Mouse (Mus musculus): ENCODE results near the gene Scd4.

The Scd4 gene

DNA sequence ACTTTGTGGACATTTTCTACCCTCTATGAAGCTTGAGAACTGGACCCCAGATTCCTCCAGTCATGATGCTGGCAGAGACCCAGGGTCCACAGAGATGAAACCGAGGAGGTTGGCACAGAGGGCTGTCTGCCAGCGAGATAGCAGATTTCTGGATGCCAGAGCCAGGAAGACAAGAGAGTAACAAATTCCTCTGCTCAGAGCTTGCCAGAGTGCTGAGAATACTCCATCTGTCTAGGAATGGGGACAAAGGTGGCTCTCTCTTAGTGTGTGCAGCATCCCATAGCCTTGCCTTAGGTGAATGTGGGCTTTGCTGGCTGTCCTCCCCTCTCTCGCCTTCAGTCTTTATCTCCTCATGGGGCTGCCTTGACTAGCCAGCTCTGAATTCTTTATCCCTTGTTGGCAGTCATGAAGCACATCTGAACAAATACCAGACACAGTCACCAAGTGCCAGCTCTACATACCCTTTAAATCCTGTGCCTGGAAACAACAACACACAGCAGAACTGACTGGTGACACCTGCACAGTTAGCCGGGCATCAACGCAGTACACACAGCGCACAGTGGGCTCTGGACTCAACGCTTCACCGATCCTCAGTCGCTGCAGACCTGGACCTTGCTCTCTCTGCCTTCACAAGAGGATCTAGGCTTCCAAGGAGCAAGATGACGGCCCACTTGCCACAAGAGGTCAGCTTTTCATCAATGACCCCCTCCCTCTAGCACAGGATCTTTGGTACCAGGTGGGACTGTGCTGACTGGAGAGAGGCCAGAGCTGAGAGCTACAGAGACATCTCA is at the start of gene Scd4:
Scd4 (plus strand) TSS at position 260 of the 791 bp plus-strand sequence.
- DNase-seq (ENCODE audit: low spot score) = peak; percentile 53

DNA sequence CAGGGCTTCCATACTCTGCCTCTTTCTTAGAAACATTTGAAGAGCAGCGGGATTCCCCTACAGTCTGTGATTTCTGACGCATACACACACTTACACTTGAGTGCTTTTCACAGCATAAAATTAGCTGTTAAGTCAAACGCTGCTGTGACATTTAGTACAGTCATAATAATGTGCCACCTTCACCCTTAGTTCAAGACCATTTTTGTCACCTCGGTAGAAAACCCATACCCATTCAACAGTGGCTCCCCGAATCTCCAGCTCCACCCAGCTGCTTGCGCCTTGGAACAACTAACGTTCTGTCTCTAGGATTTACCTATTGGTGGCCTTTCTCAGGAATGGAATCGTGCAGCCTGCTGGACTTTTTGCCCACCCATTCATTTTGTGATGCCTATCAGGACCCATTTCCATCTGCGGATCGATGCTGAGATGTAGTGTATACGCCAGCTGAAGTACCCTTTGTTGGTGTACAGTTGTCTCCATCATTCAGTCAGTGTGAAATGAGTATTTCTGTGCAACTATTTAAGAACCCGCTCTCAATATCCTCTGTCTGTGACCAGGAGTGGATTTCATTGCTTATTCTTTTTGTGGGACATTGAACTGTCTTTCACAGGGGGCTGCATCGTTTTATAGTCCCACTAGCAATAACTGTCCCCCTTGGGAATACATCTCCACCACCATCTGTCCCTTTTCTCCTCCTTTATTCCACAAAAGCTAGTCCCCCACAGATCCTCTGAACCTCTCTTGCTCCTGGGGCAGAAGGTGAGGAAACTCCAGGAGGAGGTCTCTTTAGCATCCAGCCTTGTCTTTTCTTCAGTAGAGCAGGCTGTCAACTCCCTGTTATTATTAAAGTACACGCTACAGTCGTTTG is 49.5 kb upstream of the Scd4 start:
- DNase-seq (ENCODE audit: low spot score) = no peak

DNA sequence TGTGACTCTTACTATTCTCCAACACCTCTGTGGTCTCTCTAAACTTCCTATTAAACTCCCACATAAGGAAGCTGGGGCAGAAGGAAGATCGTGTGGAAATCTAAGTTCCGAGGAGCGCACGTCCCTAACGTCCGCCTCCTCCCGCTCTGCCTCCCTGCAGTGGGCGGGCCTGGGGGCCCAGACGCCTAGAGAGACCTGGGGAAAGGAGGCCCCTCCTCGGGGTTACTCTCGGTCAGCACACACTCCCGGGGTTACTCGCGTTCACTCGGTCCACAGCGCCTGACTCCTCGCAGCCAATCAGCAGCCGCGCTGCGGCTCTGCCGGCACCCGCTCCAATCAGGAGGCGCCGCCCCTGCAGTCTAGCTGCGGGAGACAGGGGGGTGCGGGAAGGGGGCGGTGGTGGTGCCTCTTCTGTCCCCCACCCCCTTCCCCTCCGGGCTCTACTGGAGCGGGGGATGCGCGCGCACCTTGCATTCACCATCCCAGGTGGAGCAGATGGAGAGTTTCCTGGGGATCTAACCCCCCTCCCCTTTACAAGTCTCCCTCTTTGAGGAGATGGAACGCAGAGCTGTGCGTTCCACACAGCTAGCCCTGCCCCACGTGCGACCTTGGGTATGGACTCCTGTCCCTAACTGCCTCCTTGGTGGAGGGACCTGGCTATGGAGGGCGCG is 48.7 kb upstream of the Scd4 start:
- DNase-seq (ENCODE audit: low spot score) = peak; percentile 92

DNA sequence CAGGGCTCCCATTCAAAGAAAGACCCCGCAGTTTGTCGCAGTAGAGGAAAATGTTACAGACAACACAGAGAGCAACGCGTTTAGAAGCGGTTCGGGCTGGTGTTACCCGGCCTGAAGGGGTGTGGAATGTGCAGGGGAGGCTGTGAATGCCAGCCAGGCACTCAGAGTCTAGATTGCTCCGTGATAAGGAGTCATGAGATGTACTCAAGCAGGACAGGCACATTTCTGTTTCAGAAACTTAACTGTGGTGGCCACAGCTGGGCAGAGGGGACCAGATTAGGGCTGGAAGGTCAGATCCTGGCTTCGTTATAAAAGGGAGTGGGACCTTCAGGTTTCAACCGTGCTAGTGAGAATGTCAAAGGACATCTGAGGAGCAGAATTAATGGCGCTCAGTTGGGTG is 48.2 kb upstream of the Scd4 start:
- no peak for DNase-seq (ENCODE audit: low spot score)

DNA sequence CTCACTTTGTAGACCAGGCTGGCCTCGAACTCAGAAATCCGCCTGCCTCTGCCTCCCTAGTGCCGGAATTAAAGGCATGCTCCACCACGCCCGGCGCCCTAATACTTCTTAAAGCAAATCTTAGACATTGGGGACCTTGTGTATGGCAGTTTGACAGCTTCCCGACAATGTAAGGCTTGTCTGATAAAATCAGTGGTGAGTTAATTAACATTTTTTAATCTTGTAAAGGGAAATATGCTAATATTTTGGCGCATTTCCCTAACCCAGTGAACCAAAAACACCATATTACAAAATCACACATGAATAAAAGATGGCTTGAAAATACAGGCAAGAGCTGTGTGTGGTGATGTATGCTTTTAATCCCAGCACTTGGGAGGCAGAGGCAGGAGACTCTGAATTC is 47.3 kb upstream of the Scd4 start:
- DNase-seq (ENCODE audit: low spot score) = no peak

DNA sequence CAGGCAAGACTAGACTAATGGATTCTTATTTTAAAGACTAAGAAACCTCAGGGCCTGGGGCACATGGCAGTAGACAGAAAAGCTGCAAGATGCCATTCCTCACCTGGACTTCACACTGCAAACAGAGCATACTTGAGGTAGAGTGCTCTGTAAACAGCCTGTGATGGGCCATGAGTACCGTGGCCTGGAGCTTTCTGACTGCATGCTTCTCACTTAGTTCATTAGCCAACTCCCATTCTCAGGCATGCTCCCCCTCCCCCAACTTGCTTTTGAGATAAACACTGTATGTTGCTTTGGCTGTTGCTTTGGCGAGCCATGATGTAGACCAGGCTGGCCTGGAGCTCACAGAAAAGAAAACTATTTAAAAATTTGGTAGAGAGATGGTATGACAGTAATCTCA is 46.8 kb upstream of the Scd4 start:
- no peak for DNase-seq (ENCODE audit: low spot score)

DNA sequence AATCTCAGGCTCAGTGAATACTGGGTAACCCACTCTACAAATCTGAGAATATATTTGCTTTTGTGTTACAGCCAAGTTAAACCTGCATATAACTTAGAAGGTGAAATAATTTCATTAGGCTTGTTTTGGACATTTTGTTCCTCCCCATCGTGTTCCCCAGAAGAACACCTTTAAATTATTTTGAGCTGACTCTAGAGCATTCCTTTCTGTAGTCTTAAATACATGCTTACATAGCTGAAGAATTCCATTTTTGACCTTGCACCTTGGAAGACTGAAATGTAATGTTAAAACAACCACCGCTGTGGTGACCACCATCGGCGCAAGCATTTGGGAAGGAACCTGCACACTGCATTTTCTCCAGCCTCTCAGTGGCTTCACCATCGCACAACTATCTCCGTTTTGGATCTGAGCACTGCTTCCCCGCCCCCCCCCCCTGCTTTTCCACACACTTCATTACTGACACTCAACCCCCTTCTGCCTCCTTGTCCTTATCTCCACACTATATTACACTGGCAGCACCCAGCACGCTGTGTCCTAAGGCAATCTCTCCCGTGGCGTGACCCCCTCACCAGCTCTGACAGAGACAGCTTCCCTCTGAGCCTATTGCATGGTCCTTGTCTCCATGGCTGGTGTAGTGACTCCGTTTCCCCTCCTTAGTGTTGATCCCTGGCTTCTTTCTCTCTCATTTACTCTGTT is 45.3 kb upstream of the Scd4 start:
- DNase-seq (ENCODE audit: low spot score) = no peak

DNA sequence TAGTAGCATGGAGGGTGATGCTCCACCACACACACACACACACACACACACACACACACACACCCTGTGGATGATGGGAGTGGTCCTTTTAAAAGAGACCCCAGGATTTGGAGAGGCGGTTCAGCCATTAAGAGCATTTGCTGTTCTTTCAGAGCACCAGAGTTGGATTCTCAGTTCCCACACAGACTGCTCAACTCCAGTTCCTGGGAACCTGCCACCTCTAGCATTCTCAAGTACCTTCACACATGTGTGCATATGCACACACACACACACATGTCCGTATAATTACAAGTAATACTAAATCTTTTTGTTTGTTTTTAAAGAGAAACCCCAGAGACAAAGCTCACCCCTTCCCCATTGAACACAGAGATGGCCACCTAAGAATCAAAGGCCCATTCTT is 40.8 kb upstream of the Scd4 start:
- no peak for DNase-seq (ENCODE audit: low spot score)

DNA sequence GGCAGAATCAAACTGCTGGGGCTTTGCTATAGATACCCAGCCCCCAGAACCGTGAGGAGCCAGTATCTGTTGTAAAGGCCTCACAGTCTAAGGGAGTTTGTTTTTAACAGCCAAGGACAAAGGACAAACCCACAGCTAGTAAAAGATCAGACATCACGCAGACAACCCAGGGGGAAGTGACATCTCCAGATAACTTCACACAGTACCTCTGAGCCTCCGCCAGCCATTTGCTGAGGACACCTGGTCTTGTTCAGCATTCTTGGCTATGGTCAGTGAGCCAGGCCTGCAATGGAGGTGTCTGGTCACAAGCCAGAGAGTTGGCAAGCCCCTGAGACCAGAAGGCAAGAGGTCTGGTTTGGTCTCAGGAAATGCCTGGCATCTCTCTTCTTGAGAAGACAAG is 40.4 kb upstream of the Scd4 start:
- DNase-seq (ENCODE audit: low spot score) = no peak

DNA sequence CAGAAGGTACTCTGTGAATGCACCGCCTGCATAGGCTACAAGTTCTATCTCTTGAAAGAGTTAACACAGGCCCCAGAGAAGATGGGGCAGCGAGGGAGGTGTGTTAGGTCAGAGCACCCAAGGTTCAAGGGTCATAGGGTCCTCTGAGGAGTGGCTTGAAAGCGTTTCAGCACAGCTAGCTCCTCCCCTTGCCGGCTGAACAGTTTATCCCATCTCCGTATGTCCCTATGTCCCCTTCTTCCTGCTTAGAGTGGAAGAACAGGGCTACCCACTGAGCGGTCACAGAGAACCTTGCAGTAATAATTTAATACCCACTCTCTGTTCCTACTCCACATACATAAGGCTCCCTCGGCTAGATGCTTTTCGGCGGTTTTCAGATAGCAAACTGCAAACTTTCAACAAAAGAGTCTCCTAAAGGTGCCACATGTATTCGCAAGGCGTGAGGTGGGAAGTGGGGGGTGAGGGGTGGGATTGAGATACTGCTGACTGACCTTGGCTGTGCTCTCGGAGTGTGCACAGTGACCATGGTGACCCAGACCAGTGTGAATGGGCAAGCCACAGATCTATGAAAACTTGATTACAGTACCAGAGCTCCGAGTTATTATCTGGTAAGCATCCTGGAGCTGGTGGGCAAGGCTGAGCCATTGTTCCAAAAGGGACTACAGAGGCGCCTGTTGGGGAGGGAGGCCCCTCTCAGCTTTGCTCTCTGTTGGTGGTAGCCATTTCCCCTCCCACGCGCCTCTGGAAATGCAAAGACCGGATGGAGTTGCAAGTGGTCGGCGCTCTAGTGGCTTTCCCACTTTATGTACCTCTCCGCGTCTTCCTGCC is 39.7 kb upstream of the Scd4 start, which contains the start of gene Scd2:
Scd2 (plus strand) TSS at position 734 of the 828 bp plus-strand sequence.
- no peak for DNase-seq (ENCODE audit: low spot score)

DNA sequence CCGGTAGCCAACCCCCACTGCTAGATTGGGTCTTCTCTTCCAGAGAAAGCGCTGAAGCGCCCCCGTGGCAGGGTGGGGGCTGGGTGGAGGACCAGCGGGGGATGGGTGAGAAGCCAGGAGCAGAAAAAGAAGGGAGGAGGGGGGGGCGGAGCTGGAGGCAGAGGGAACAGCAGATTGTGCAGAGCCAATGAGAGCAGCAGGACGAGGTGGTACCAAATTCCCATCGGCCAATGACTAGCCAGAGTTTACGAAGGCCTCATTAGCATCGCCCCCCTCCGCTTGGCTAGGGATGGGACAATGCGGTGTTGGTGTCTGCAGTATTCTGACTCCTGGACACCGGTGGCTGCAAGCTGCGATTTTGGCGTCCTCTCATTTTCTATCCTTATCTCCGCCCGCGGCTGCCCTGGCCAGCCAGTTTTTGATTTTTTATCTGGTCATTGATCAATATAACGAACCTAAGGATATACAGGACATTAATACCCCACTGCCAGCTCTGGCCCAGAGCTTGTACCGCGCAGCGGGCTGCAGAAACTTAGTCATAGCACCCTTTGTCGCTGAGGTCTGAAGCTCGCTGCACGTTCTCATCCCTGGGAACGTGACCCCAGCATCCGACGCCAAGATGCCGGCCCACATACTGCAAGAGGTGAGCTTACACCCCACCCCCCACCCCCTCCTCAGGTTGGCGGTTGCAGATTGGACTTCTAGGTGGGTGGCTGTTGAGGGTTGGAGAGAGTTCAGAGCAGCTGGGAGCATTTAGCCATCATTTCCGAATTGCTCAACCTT is 38.9 kb upstream of the Scd4 start:
- peak; percentile 96 for DNase-seq (ENCODE audit: low spot score)

DNA sequence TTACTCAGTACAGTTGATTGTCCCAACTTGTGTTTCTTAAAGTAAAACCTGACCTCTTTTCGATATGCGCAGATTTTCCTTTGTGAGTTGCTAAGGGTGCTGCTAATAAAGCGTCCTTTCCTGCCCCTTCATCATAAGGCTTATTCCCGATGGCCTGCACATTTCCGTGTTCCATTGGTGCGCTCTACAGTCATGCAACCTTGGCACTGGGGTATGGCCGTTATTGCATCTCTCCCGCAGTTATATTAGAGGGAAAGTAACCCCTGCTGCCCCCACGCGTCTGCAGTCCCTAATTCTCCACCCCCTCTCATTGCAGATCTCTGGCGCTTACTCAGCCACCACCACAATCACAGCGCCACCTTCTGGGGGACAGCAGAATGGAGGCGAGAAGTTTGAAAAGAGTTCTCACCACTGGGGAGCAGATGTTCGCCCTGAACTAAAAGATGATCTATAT is 38.3 kb upstream of the Scd4 start:
- DNase-seq (ENCODE audit: low spot score) = peak; percentile 89

DNA sequence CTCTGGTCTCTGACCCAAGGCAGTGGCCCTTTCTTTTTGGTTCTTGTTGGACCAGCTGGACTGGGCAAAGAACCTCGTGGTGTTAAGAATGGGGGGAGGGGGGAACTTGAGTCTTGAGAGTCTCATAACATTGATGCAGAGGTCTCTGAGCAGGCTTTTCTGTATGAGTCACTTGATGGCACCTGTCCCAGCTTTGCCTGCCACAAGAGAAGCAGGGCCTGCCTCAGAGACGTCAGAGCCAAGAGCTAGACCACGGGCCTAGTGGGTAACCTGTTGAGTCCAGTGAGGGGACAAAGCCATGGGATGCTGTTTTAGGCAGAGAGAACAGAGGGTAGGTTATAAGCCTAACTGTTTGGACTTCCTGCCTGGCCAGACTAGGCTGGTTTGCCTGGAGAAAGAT is 37.6 kb upstream of the Scd4 start:
- no peak for DNase-seq (ENCODE audit: low spot score)

DNA sequence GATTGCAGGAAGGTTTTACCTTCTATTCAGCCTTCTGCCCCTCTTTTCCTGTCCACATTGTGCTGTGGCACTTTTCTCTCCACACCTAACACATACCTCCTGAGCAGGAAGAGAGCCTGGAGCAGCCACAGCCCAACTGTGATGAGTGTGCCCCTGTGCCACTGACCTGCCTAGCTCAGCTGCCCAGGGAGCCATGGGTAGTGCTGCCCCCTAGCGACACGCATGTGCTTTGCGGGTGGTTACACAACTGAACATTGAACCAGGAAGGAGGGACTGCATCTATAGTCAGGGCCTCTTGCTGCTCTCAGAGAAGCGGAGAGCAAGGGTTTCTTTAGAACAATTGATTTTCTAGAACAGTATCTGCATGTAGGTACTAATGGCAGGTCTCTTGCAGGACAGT is 37.2 kb upstream of the Scd4 start:
- peak; percentile 85 for DNase-seq (ENCODE audit: low spot score)

DNA sequence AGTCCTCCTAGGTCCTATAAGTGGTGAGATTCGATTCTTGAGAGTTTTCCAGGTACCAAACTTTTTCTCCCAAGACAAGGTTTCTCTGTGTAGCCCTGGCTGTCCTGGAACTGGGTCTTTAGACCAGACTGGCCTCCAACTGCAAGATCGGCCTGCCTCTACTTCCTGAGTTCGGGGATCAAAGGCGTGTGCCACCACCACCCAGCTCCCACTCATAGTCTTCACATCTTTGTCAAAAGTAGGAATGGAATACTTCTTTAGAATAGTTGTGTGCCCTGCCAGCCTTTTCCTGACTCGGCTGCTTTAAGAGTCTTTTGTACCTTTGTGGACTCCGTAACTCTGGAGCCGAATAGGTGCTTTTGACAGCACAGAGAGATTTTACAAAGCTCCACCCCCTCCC is 36.7 kb upstream of the Scd4 start:
- DNase-seq (ENCODE audit: low spot score) = no peak

DNA sequence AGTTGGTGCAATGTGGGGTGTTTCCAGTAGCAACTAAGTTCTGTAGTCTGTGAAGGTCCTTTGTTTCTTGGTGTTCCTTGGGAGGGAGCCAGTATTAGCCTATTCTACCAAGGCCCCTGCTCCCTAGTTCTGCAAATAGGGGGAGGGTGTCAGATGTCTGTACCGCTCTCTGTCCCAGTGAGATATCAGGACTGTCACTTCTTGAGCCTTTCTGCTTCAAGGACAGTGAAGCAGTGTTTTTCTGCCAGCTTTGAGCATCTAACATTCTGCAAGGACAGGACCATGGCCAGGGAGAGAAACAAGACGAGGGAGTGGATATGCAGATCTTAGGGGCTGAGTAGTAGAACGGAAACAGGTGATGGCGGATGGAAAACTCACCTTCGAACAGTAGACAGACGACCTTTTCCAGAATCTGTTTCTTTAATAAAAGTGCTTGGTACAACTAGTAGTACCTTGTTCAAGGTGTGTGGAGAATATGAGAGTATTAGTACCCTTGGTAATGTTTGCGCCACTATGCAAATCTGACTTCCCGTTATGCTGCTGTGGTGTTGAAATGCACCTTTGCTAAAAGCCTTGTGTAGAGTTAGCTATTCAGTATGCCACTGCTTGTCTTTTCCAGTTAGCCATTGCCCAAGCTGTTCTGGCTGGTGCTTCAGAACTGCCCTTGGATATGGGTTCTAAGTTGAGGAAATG is 35.7 kb upstream of the Scd4 start:
- DNase-seq (ENCODE audit: low spot score) = no peak

DNA sequence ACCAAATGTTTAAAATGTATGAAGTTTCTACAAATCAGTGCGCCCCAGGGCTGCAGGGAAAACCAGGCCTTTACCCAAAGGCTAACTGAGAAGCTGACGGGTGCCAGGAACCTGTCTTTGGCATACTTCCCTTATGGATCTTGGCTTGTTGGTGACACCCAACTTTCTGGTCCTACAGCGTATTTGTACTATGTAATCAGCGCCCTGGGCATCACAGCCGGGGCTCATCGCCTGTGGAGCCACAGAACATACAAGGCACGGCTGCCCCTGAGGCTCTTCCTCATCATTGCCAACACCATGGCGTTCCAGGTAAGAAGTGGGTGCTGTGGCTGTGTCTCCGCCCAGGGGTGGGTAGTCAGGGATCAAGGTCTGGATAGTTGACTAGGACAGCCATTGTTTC is 35.0 kb upstream of the Scd4 start:
- DNase-seq (ENCODE audit: low spot score) = no peak

DNA sequence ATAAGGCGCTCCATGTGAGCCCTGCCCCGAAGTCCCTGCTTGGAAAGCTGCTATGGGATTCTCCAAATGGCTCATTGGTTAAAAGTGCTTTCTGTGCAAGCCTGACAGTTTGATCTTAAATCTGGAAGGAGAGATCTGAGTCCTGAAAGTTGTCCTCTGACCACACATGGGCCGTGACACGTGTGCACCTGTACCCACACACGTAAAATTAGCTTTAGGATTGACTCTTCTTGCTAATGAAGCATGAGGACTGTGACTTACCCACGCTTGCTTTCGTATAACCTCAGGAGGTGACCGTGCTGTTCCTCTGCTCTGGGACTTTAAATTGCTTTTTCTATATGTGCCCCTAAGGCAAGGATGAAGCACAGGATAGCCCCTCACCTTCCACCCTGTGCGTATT is 33.8 kb upstream of the Scd4 start:
- DNase-seq (ENCODE audit: low spot score) = no peak

DNA sequence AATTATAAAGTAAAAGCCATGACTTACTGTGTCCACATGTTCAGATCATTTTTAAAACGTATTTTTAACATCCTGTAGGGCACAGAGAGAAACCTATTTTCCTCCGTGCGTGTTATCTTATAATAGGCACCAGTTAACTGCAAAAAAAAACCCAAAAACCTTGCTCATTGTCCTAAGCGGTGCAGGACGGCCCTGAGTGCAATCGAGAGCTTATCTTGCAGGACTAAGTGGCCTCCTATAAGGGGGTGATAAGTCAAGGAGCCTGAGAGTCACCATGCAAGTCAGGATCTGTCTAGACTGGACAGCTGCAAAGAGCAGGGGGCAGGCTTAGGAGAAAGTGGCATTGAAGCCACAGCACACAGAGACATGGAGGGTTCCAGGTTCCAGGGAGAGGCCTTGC is 33.0 kb upstream of the Scd4 start:
- no peak for DNase-seq (ENCODE audit: low spot score)

DNA sequence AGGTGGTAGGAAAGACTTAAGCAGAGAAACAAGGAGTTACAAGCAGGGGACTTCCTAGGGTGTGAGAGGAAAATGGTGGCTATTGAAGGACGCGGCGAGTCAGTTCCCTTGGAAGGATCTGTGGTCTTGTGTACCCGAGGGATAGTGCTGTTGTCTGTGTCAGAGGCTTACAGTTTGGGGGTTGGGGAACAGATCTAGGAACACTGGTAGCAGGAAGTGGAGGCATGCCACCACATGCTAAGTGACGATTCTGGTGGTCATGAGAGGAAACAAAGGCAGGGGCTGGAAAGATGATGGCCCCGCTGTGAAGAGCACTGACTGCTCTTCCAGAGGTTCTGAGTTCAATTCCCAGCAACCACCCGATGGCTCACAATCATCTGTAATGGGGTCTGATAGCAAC is 32.4 kb upstream of the Scd4 start:
- no peak for DNase-seq (ENCODE audit: low spot score)

Measured in layer of hippocampus, adult 11-12 months (tissue).